Mouse (Mus musculus) liver, adult (tissue): ENCODE data around the gene Gm28539.

Experiments used
- GATA4 ChIP-seq: IDR thresholded peaks from 2 replicates; pipeline ENCODE4 v1.6.1; 2014; ENCODE audit warnings: mild to moderate bottlenecking, low read length; ENCODE audit not compliant: insufficient replicate concordance

Gm28539 gene

DNA sequence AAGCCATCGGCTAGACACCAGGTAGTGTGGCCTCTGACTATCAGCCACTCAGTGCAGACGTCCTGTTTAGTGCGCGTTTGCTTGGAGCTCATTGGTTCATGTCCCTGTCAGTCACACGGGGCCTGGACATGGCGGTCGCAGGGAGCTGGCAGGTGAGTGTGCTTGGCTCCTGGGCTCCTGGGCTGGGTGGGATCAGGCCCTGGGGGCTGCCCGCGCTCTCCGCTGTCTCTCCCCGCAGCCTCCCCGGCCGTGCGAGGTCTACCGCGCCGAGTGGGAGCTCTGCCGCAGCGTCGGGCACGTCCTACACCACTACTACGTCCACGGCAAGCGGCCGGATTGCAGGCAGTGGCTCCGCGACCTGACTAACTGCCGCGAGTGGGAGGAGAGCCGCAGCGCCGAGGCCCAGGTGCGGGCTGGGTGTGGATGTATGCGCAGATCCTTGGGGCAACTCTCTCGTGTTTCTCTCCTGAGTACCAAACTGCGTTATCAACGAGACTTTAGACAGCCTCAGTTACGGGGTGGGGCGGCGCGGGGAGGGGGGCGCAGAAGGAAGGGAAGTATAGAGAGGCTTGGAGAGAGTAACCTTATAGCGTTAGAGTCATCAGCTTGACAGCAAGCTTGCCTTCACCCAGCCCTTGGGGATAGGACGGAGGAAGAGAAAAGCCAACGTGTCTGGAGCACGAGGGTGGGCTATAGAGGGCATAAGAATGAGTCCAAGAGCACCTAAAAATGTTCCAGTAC lies at the start of gene Gm28539, which contains the start of gene 2510002D24Rik:
Gene Gm28539 (plus strand): TSS at position 117 of the 741 bp plus-strand sequence.
Gene 2510002D24Rik (plus strand): TSS at position 111 of the 741 bp plus-strand sequence.
- TF ChIP-seq GATA4 = no peak

DNA sequence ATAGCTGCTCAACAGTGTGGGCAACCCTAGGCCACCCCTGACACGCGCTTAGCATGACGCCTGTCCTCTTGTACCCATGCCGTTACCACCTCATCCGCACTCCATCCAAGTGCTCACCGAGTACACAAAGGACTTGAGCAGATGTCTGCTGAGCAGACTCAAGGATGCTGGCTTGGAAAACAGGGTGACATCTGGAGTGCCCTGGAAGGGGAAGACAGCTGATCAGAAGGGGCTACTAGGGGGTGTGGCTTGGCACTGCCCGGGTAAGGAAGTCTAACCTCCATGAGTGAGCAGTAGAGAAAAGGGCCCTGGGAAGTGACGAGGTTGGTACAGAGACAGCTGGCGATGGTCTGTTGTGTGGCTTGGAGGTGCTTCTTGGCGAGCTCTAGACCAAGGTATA lies 49.7 kb upstream of the Gm28539 start:
- no peak for TF ChIP-seq GATA4

GRCm38 (mm10) chr16:18788627-18789406 lies 47.6 kb upstream of the Gm28539 start:
- no peak for TF ChIP-seq GATA4

GRCm38 (mm10) chr16:18795223-18795899 lies 41.0 kb upstream of the Gm28539 start:
- no peak for TF ChIP-seq GATA4

DNA sequence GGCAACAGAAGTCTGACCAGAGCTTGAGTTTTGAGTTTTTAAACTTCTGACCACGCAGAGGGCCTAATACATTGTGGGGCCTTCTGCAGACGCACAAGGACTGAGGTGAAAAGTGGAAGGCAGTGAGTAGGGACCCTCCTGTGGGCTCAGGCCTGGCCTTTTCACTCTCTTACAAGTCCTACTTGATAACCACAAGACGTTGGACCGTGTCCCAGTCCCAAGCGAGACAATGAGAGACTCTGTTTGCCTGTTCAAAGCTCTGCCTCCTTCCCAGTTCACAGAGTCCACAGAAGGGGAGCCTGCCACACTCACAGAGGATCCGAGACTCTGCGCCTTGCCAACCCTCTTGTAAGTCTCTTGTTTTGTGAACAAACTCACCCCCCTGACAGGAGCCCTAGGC lies 39.7 kb upstream of the Gm28539 start:
- no peak for TF ChIP-seq GATA4

DNA sequence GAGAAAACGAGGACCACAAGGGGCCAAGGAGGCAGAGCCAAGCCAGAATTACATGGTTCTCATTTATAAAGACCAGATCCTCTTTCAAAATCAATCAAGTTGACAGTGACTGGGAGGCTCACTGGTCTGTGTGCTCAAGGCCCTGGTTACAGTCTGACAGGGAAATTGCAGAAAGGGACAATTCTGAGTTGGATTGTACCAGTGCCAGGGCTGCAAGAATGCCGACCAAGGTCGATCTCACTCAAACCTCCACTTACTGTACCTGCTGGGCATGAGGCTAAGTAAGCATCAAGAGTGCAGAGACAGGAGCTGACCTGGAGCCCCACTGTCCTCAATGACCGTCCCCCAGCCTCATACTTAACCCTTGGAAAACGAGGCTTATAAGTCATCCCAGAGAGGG lies 38.2 kb upstream of the Gm28539 start:
- no peak for TF ChIP-seq GATA4

GRCm38 (mm10) chr16:18798841-18799240 lies 37.5 kb upstream of the Gm28539 start:
- no peak for TF ChIP-seq GATA4

DNA sequence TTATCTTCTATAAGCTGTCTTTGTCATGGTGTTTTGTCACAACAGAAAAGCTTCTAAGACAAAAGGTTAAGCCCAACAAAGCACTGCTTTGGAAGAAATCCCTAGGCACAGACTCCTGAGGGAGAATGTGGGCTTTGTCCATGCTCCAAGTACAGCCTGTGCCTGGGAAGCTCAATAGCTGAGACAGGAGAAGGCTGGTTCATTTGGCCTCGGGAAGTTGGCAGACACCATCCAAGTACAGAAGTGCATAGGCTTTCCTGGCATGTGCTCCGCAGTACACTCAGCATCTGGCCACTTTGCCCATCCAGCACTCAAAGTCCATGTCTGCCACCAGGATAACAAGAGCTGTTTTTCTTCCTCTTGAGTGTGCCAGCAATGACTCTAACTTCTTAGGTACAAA lies 30.6 kb upstream of the Gm28539 start:
- TF ChIP-seq GATA4 = no peak

GRCm38 (mm10) chr16:18809001-18809400 lies 27.4 kb upstream of the Gm28539 start:
- no peak for TF ChIP-seq GATA4

- TF ChIP-seq GATA4 = no peak
Observed at GRCm38 (mm10) chr16:18811032-18811431, 25.4 kb upstream of the Gm28539 start.

GRCm38 (mm10) chr16:18811468-18812384 lies 24.7 kb upstream of the Gm28539 start, which contains the start of the genes Ufd1 and Cdc45:
Gene Ufd1 (plus strand): TSS chr16:18811779.
Gene Cdc45 (minus strand): TSS chr16:18811987.
- TF ChIP-seq GATA4 = no peak

GRCm38 (mm10) chr16:18812385-18812910 lies 23.9 kb upstream of the Gm28539 start:
- TF ChIP-seq GATA4 = no peak

GRCm38 (mm10) chr16:18822356-18822755 lies 14.0 kb upstream of the Gm28539 start:
- TF ChIP-seq GATA4 = no peak

GRCm38 (mm10) chr16:18822925-18823324 lies 13.5 kb upstream of the Gm28539 start:
- TF ChIP-seq GATA4 = no peak
